Mouse (Mus musculus) lung, embryonic 15.5 days (tissue): ENCODE data around the gene 2700097O09Rik. TPM values are rescaled to one million over a fixed set of nuclear protein-coding genes. Genes with fewer than 3 reads are reported as not detected.

ENCODE experiments used
- ATAC-seq: fragments of 200-750 bp; cut with Nextera tagmentation; 2 replicates; pipeline ENCODE4 v1.8.0; 2017; ENCODE audit warnings: moderate number of reproducible peaks, borderline replicate concordance; ENCODE audit not compliant: low FRiP score, low TSS enrichment; ENCODE audit errors: extremely low read depth
- H3K27ac ChIP-seq: fragments of 300-500 bp; sonication (generic); 2 replicates; pipeline ENCODE4 v1.5.1; 2015; ENCODE audit warnings: moderate library complexity, mild to moderate bottlenecking, inconsistent platforms
- H3K27me3 ChIP-seq: fragments of 300-500 bp; sonication (generic); 2 replicates; pipeline ENCODE4 v1.6.1; 2015; ENCODE audit warnings: inconsistent platforms
- H3K36me3 ChIP-seq: fragments of 300-500 bp; sonication (generic); 2 replicates; pipeline ENCODE4 v1.6.1; 2015; ENCODE audit warnings: inconsistent platforms
- H3K4me1 ChIP-seq: fragments of 300-500 bp; sonication (generic); 2 replicates; pipeline ENCODE4 v1.6.1; 2015; ENCODE audit warnings: inconsistent platforms
- H3K4me2 ChIP-seq: fragments of 300-500 bp; sonication (generic); 2 replicates; pipeline ENCODE4 v1.6.1; 2015; ENCODE audit warnings: inconsistent platforms, mild to moderate bottlenecking, moderate library complexity
- H3K4me3 ChIP-seq: fragments of 300-500 bp; sonication (generic); 2 replicates; pipeline ENCODE4 v1.5.1; 2015; ENCODE audit warnings: mild to moderate bottlenecking, inconsistent platforms
- H3K9ac ChIP-seq: fragments of 300-500 bp; sonication (generic); 2 replicates; pipeline ENCODE4 v1.6.1; 2015; ENCODE audit warnings: inconsistent platforms
- H3K9me3 ChIP-seq: fragments of 300-500 bp; sonication (generic); 2 replicates; pipeline ENCODE4 v1.6.1; 2016; ENCODE audit warnings: inconsistent platforms
- WGBS: fragments of 180-500 bp; shearing (Covaris S2); methylation state at CpG from one replicate; pipeline ENCODE4 v1.1.7; 2015; 5-methylcytosine and 5-hydroxymethylcytosine counted together
- polyA plus RNA-seq: library from polyadenylated mRNA; unstranded; fragments of >200 nt; fragmentation: Nextera tagmentation; extraction: Ambion mirVana; gene quantifications from 2 replicates; pipeline ENCODE4 v1.2.1, GENCODE M21; 2015

2700097O09Rik gene
- polyA plus RNA-seq, 1 experiment from 2014 or later, result 37.7 TPM

- H3K4me1 ChIP-seq, result no peaks in the 10 kb centered on the region
- no peaks in the 10 kb centered on the region for H3K9me3 ChIP-seq
- ATAC-seq, result peak; percentile 14; the same call in 1 of the 2 replicates
- no peak overlapping the region for H3K4me2 ChIP-seq
- no peak overlapping the region for H3K27ac ChIP-seq
- no peak overlapping the region for H3K9ac ChIP-seq
- no peak overlapping the region for H3K4me3 ChIP-seq
- WGBS, result 68% methylated on average over 2 of the region's 2 CpGs
- no peaks in the 10 kb centered on the region for H3K36me3 ChIP-seq
- no peaks in the 10 kb centered on the region for H3K27me3 ChIP-seq
These were observed 56.6 kb downstream of the 2700097O09Rik start for GRCm38 (mm10) chr12:55023284-55023683.

- 79% methylated on average over 7 of the region's 7 CpGs for WGBS
- no peak overlapping the region for H3K4me3 ChIP-seq
- no peak overlapping the region for H3K4me2 ChIP-seq
- H3K36me3 ChIP-seq, result no peaks in the 10 kb centered on the region
- ATAC-seq, result no peak
- no peak overlapping the region for H3K9ac ChIP-seq
- H3K9me3 ChIP-seq, result no peaks in the 10 kb centered on the region
- H3K4me1 ChIP-seq, result no peaks in the 10 kb centered on the region
- no peak overlapping the region for H3K27ac ChIP-seq
- H3K27me3 ChIP-seq, result no peaks in the 10 kb centered on the region
These were observed 60.5 kb downstream of the 2700097O09Rik start for GRCm38 (mm10) chr12:55019421-55019877.

GRCm38 (mm10) chr12:55017119-55017721 is 62.7 kb downstream of the 2700097O09Rik start:
- Histone ChIP-seq H3K27ac (no peak overlapping the region), H3K4me1 (no peaks in the 10 kb centered on the region), H3K4me2 (no peak overlapping the region), H3K9ac (no peak overlapping the region), H3K36me3 (no peaks in the 10 kb centered on the region), H3K9me3 (no peaks in the 10 kb centered on the region), H3K4me3 (no peak overlapping the region), H3K27me3 (no peaks in the 10 kb centered on the region)
- WGBS, result 74% methylated on average over 9 of the region's 9 CpGs
- no peak for ATAC-seq

- Histone ChIP-seq H3K27ac (no peak overlapping the region), H3K27me3 (no peaks in the 10 kb centered on the region), H3K4me2 (no peak overlapping the region), H3K4me1 (no peaks in the 10 kb centered on the region), H3K4me3 (no peak overlapping the region), H3K36me3 (no peaks in the 10 kb centered on the region), H3K9ac (no peak overlapping the region), H3K9me3 (no peaks in the 10 kb centered on the region)
- no peak for ATAC-seq
- 70% methylated on average over 8 of the region's 8 CpGs for WGBS
These were observed 63.4 kb downstream of the 2700097O09Rik start for GRCm38 (mm10) chr12:55016339-55017118.

- Histone ChIP-seq H3K4me1 (no peaks in the 10 kb centered on the region), H3K4me3 (no peak overlapping the region), H3K4me2 (no peak overlapping the region), H3K27ac (no peak overlapping the region), H3K9me3 (no peaks in the 10 kb centered on the region), H3K27me3 (no peaks in the 10 kb centered on the region), H3K9ac (no peak overlapping the region), H3K36me3 (no peaks in the 10 kb centered on the region)
- WGBS, result 79% methylated on average over 5 of the region's 5 CpGs
- no peak for ATAC-seq
These were observed 64.5 kb downstream of the 2700097O09Rik start for GRCm38 (mm10) chr12:55015428-55015827.

GRCm38 (mm10) chr12:55013626-55014398 is 66.1 kb downstream of the 2700097O09Rik start, which contains the start of gene Baz1a:
Gene Baz1a, minus strand, starts transcription at chr12:55014348.
- Histone ChIP-seq H3K4me3 (no peak within 1 kb of the TSS), H3K27me3 (no peaks in the 10 kb centered on the region), H3K36me3 (no peaks in the 10 kb centered on the region), H3K4me1 (no peaks in the 10 kb centered on the region), H3K9ac (no peak within 1 kb of the TSS), H3K4me2 (no peak within 1 kb of the TSS), H3K27ac (no peak within 1 kb of the TSS), H3K9me3 (no peaks in the 10 kb centered on the region)
- 79% methylated on average over 6 of the region's 6 CpGs for WGBS
- ATAC-seq, result no peak

- Histone ChIP-seq H3K36me3 (no peaks in the 10 kb centered on the region), H3K4me1 (no peaks in the 10 kb centered on the region), H3K4me3 (no peak overlapping the region), H3K27me3 (no peaks in the 10 kb centered on the region), H3K27ac (no peak overlapping the region), H3K4me2 (no peak overlapping the region), H3K9ac (no peak overlapping the region), H3K9me3 (no peaks in the 10 kb centered on the region)
- ATAC-seq, result no peak
- 87% methylated on average over 1 of the region's 1 CpGs for WGBS
These were observed 66.9 kb downstream of the 2700097O09Rik start for GRCm38 (mm10) chr12:55013031-55013430.

GRCm38 (mm10) chr12:55007361-55008008 is 72.4 kb downstream of the 2700097O09Rik start:
- H3K27ac ChIP-seq, result no peak overlapping the region
- 81% methylated on average over 14 of the region's 14 CpGs for WGBS
- H3K9ac ChIP-seq, result no peak overlapping the region
- no peaks in the 10 kb centered on the region for H3K4me1 ChIP-seq
- no peak for ATAC-seq
- H3K36me3 ChIP-seq, result no peaks in the 10 kb centered on the region
- no peaks in the 10 kb centered on the region for H3K9me3 ChIP-seq
- no peak overlapping the region for H3K4me3 ChIP-seq
- H3K4me2 ChIP-seq, result no peak overlapping the region
- H3K27me3 ChIP-seq, result no peaks in the 10 kb centered on the region

- Histone ChIP-seq H3K4me3 (no peak overlapping the region), H3K27me3 (no peaks in the 10 kb centered on the region), H3K36me3 (no peaks in the 10 kb centered on the region), H3K4me1 (no peaks in the 10 kb centered on the region), H3K4me2 (no peak overlapping the region), H3K9ac (no peak overlapping the region), H3K27ac (no peak overlapping the region), H3K9me3 (no peaks in the 10 kb centered on the region)
- WGBS, result 90% methylated on average over 7 of the region's 7 CpGs
- no peak for ATAC-seq
These were observed 73.8 kb downstream of the 2700097O09Rik start for GRCm38 (mm10) chr12:55006071-55006470.

- 0 out of 2 replicates have a peak, but pooled peaks cover 3% of the 10 kb centered on the region for H3K4me1 ChIP-seq
- H3K9ac ChIP-seq, result no peak overlapping the region
- WGBS, result 84% methylated on average over 3 of the region's 3 CpGs
- ATAC-seq, result no peak
- no peaks in the 10 kb centered on the region for H3K9me3 ChIP-seq
- H3K27me3 ChIP-seq, result no peaks in the 10 kb centered on the region
- no peak overlapping the region for H3K4me2 ChIP-seq
- no peaks in the 10 kb centered on the region for H3K36me3 ChIP-seq
- H3K27ac ChIP-seq, result no peak overlapping the region
- no peak overlapping the region for H3K4me3 ChIP-seq
These were observed 75.5 kb downstream of the 2700097O09Rik start for GRCm38 (mm10) chr12:55004396-55004795.

- H3K27me3 ChIP-seq, result no peaks in the 10 kb centered on the region
- H3K9me3 ChIP-seq, result no peaks in the 10 kb centered on the region
- no peak overlapping the region for H3K9ac ChIP-seq
- no peak overlapping the region for H3K4me2 ChIP-seq
- no peak for ATAC-seq
- H3K4me1 ChIP-seq, result 0 out of 2 replicates have a peak, but pooled peaks cover 8% of the 10 kb centered on the region
- 81% methylated on average over 5 of the region's 5 CpGs for WGBS
- no peaks in the 10 kb centered on the region for H3K36me3 ChIP-seq
- no peak overlapping the region for H3K27ac ChIP-seq
- H3K4me3 ChIP-seq, result no peak overlapping the region
These were observed 76.1 kb downstream of the 2700097O09Rik start for GRCm38 (mm10) chr12:55003843-55004242.
